Mouse (Mus musculus) ES-E14 (cell line): ENCODE results near the gene Dnajc4.

ENCODE experiments used
- MAFK ChIP-seq: IDR thresholded peaks from 2 replicates; pipeline ENCODE4 v1.6.1; 2014; ENCODE audit warnings: mild to moderate bottlenecking, low read depth, low read length, inconsistent platforms; ENCODE audit not compliant: insufficient read depth
- ZC3H11A ChIP-seq: IDR thresholded peaks from 2 replicates; pipeline ENCODE4 v1.6.1; 2012; ENCODE audit warnings: low read depth, mild to moderate bottlenecking, inconsistent platforms, low read length, borderline replicate concordance
- ZNF384 ChIP-seq: IDR thresholded peaks from 2 replicates; pipeline ENCODE4 v1.6.1; 2012; ENCODE audit warnings: low read depth, low read length, inconsistent platforms

GRCm38 (mm10) chr19:6985951-6986708 lies 6.2 kb downstream of the Dnajc4 start:
- TF ChIP-seq MAFK (no peak), ZNF384 (no peak), ZC3H11A (no peak)
